Mouse (Mus musculus) testis, adult 2 months (tissue): ENCODE measurements around the gene Park7.

Experiments
- CTCF ChIP-seq: fragments of 200-500 bp; IDR thresholded peaks from 2 replicates; pipeline ENCODE4 v1.5.1; 2012; ENCODE audit warnings: low read depth, mild to moderate bottlenecking, inconsistent platforms, low read length, moderate library complexity; ENCODE audit not compliant: control insufficient read depth, insufficient read depth, insufficient replicate concordance
- POLR2A ChIP-seq: fragments of 200-500 bp; IDR thresholded peaks from 2 replicates; pipeline ENCODE4 v1.6.1; 2012; ENCODE audit warnings: low read depth, mild to moderate bottlenecking, inconsistent platforms, low read length, moderate library complexity; ENCODE audit not compliant: control insufficient read depth

DNA sequence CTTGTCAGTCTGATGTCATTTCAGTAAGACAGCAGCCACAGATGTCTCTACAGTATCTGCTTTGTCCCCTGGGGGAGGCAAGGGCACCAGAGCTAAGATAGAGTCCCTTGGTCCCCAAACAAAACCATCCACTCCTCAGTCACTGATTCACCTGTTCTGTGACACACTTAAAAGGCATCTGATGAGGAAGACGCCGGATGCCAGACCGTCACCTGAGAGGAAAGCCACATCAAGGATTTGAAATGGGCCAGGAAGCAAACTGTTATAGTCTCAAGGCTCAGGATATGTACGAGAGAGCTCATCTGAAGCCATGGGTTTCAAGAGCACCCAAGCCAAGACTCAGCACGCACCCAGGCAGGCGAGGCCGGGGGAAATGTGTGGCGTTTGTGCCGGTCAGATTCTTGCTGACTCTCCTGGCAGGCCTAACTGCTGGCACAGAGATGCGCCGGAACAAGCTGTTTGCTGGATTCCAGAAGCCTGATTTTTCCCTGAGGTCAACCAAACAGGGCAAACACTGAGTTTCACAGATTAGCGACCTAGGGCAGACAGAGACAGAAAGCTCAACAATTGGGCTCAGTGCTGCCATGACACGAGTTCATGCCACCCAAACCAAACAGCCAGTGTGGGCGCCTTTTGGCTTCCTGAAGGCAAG is 11.0 kb downstream of the Park7 start:
- TF ChIP-seq POLR2A = no peak
- no peak for TF ChIP-seq CTCF
